Mouse (Mus musculus): ENCODE results near the gene Pla2g2f. TPM values are rescaled to one million over a fixed set of nuclear protein-coding genes. Genes with fewer than 3 reads are reported as not detected.

The Pla2g2f gene
- polyA plus RNA-seq, 1 experiment from 2014 or later = not detected

- WGBS = 79% methylated on average over 11 of the region's 11 CpGs
- DNase-seq (no peak), ATAC-seq (ENCODE audit: insufficient read depth) (no peak)
- Histone ChIP-seq H3K27me3 (ENCODE audit: insufficient read depth, low read length) (no peaks in the 10 kb centered on the region), H3K36me3 (ENCODE audit: insufficient read depth) (no peaks in the 10 kb centered on the region), H3K4me3 (ENCODE audit: low read depth, low read length) (no peak overlapping the region), H3K4me1 (ENCODE audit: insufficient read depth) (no peaks in the 10 kb centered on the region), H3K27ac (ENCODE audit: low read depth) (no peak overlapping the region), H3K4me2 (no peak overlapping the region), H3K9me3 (ENCODE audit: low read depth, low read length) (no peaks in the 10 kb centered on the region), H3K9ac (no peak overlapping the region)
- no peak for TF ChIP-seq CTCF (IDR thresholded peaks at IDR 0.05; ENCODE audit: low read depth)
Observed at GRCm38 (mm10) chr4:138710633-138711032, 46.8 kb downstream of the Pla2g2f start.

- Histone ChIP-seq H3K9ac (no peak overlapping the region), H3K9me3 (ENCODE audit: low read depth, low read length) (no peaks in the 10 kb centered on the region), H3K4me2 (no peak overlapping the region), H3K4me1 (ENCODE audit: insufficient read depth) (no peaks in the 10 kb centered on the region), H3K36me3 (ENCODE audit: insufficient read depth) (no peaks in the 10 kb centered on the region), H3K27me3 (ENCODE audit: insufficient read depth, low read length) (no peaks in the 10 kb centered on the region), H3K27ac (ENCODE audit: low read depth) (no peak overlapping the region), H3K4me3 (ENCODE audit: low read depth, low read length) (no peak overlapping the region)
- TF ChIP-seq CTCF (IDR thresholded peaks at IDR 0.05; ENCODE audit: low read depth) = no peak
- WGBS = 68% methylated on average over 7 of the region's 7 CpGs
- ATAC-seq (ENCODE audit: insufficient read depth) (no peak), DNase-seq (no peak)
Observed at GRCm38 (mm10) chr4:138709944-138710343, 47.5 kb downstream of the Pla2g2f start.

- H3K27me3 ChIP-seq (ENCODE audit: insufficient read depth, low read length) = no peaks in the 10 kb centered on the region
- 79% methylated on average over 11 of the region's 11 CpGs for WGBS
- H3K4me1 ChIP-seq (ENCODE audit: insufficient read depth) = no peaks in the 10 kb centered on the region
- ATAC-seq (ENCODE audit: insufficient read depth) = no peak
- no peaks in the 10 kb centered on the region for H3K36me3 ChIP-seq (ENCODE audit: insufficient read depth)
- no peaks in the 10 kb centered on the region for H3K9me3 ChIP-seq (ENCODE audit: low read depth, low read length)
- TF ChIP-seq CTCF (IDR thresholded peaks at IDR 0.05; ENCODE audit: low read depth) = no peak
- no peak overlapping the region for H3K4me2 ChIP-seq
- no peak overlapping the region for H3K4me3 ChIP-seq (ENCODE audit: low read depth, low read length)
- no peak overlapping the region for H3K27ac ChIP-seq (ENCODE audit: low read depth)
- no peak for DNase-seq
- no peak overlapping the region for H3K9ac ChIP-seq
Observed at GRCm38 (mm10) chr4:138709246-138709645, 48.2 kb downstream of the Pla2g2f start.

- H3K4me2 ChIP-seq = no peak overlapping the region
- no peaks in the 10 kb centered on the region for H3K4me1 ChIP-seq (ENCODE audit: insufficient read depth)
- DNase-seq (peak; percentile 79), ATAC-seq (ENCODE audit: insufficient read depth) (no peak; the same call in 1 of the 2 replicates)
- H3K9me3 ChIP-seq (ENCODE audit: low read depth, low read length) = no peaks in the 10 kb centered on the region
- WGBS = 5% methylated on average over 7 of the region's 7 CpGs
- no peak overlapping the region for H3K9ac ChIP-seq
- TF ChIP-seq CTCF (IDR thresholded peaks at IDR 0.05; ENCODE audit: low read depth) = peak; percentile 79
- no peaks in the 10 kb centered on the region for H3K36me3 ChIP-seq (ENCODE audit: insufficient read depth)
- H3K4me3 ChIP-seq (ENCODE audit: low read depth, low read length) = no peak overlapping the region
- H3K27ac ChIP-seq (ENCODE audit: low read depth) = no peak overlapping the region
- no peaks in the 10 kb centered on the region for H3K27me3 ChIP-seq (ENCODE audit: insufficient read depth, low read length)
Observed at GRCm38 (mm10) chr4:138708636-138709035, 48.8 kb downstream of the Pla2g2f start.

GRCm38 (mm10) chr4:138706620-138707019 is 50.8 kb downstream of the Pla2g2f start:
- DNase-seq = no peak
- WGBS = 87% methylated on average over 8 of the region's 8 CpGs
- TF ChIP-seq CTCF (IDR thresholded peaks at IDR 0.05; ENCODE audit: low read depth) = no peak

GRCm38 (mm10) chr4:138704169-138704568 is 53.3 kb downstream of the Pla2g2f start:
- Histone ChIP-seq H3K9ac (no peak overlapping the region), H3K36me3 (ENCODE audit: insufficient read depth) (no peaks in the 10 kb centered on the region), H3K4me1 (ENCODE audit: insufficient read depth) (no peaks in the 10 kb centered on the region), H3K4me3 (ENCODE audit: low read depth, low read length) (no peak overlapping the region), H3K27ac (ENCODE audit: low read depth) (no peak overlapping the region), H3K4me2 (no peak overlapping the region), H3K9me3 (ENCODE audit: low read depth, low read length) (no peaks in the 10 kb centered on the region), H3K27me3 (ENCODE audit: insufficient read depth, low read length) (no peaks in the 10 kb centered on the region)
- DNase-seq (no peak), ATAC-seq (ENCODE audit: insufficient read depth) (no peak)
- 87% methylated on average over 4 of the region's 4 CpGs for WGBS
- TF ChIP-seq CTCF (IDR thresholded peaks at IDR 0.05; ENCODE audit: low read depth) = no peak; the same call in 1 of the 2 replicates

More at GRCm38 (mm10) chr4:138706620-138707019, 50.8 kb downstream of the Pla2g2f start:
- no peaks in the 10 kb centered on the region for H3K27me3 ChIP-seq (ENCODE audit: insufficient read depth, low read length)
- H3K4me1 ChIP-seq (ENCODE audit: insufficient read depth) = no peaks in the 10 kb centered on the region
- no peak overlapping the region for H3K4me2 ChIP-seq
- no peak overlapping the region for H3K27ac ChIP-seq (ENCODE audit: low read depth)
- H3K4me3 ChIP-seq (ENCODE audit: low read depth, low read length) = no peak overlapping the region
- H3K9me3 ChIP-seq (ENCODE audit: low read depth, low read length) = no peaks in the 10 kb centered on the region
- ATAC-seq (ENCODE audit: insufficient read depth) = no peak
- no peak overlapping the region for H3K9ac ChIP-seq
- H3K36me3 ChIP-seq (ENCODE audit: insufficient read depth) = no peaks in the 10 kb centered on the region

GRCm38 (mm10) chr4:138703591-138703990 is 53.8 kb downstream of the Pla2g2f start:
- Histone ChIP-seq H3K27ac (ENCODE audit: low read depth) (no peak overlapping the region), H3K9ac (no peak overlapping the region), H3K4me3 (ENCODE audit: low read depth, low read length) (no peak overlapping the region), H3K9me3 (ENCODE audit: low read depth, low read length) (no peaks in the 10 kb centered on the region), H3K4me2 (no peak overlapping the region), H3K4me1 (ENCODE audit: insufficient read depth) (no peaks in the 10 kb centered on the region), H3K27me3 (ENCODE audit: insufficient read depth, low read length) (no peaks in the 10 kb centered on the region), H3K36me3 (ENCODE audit: insufficient read depth) (no peaks in the 10 kb centered on the region)
- 68% methylated on average over 7 of the region's 7 CpGs for WGBS
- ATAC-seq (ENCODE audit: insufficient read depth) (no peak), DNase-seq (no peak)
- TF ChIP-seq CTCF (IDR thresholded peaks at IDR 0.05; ENCODE audit: low read depth) = no peak

- Histone ChIP-seq H3K27me3 (ENCODE audit: insufficient read depth, low read length) (no peaks in the 10 kb centered on the region), H3K27ac (ENCODE audit: low read depth) (no peak overlapping the region), H3K9me3 (ENCODE audit: low read depth, low read length) (no peaks in the 10 kb centered on the region), H3K36me3 (ENCODE audit: insufficient read depth) (no peaks in the 10 kb centered on the region), H3K9ac (no peak overlapping the region), H3K4me1 (ENCODE audit: insufficient read depth) (no peaks in the 10 kb centered on the region), H3K4me2 (no peak overlapping the region), H3K4me3 (ENCODE audit: low read depth, low read length) (no peak overlapping the region)
- no peak for DNase-seq
- WGBS = 67% methylated on average over 8 of the region's 8 CpGs
- no peak for TF ChIP-seq CTCF (IDR thresholded peaks at IDR 0.05; ENCODE audit: low read depth)
- ATAC-seq (ENCODE audit: insufficient read depth) = no peak
Observed at GRCm38 (mm10) chr4:138702528-138702927, 54.9 kb downstream of the Pla2g2f start.
